Mouse (Mus musculus) layer of hippocampus, postnatal 36 days (tissue): ENCODE data around the gene Slc36a1. TPM values are rescaled to one million over a fixed set of nuclear protein-coding genes. Genes with fewer than 3 reads are reported as not detected.
A peak's percentile ranks its signal among the peaks of the same experiment; 100 is the strongest.

Experiments used
- DNase-seq, 2 experiments: peaks; one replicate each; pipeline ENCODE4 v3.0.0; 2022
- total RNA-seq, 2 experiments: library from RNA; stranded (reverse); gene quantifications; 2 replicates each; pipeline ENCODE4 v1.2.3; 2021

Gene Slc36a1
- total RNA-seq, result 10 to 100 TPM; 52.9 to 56.8 TPM

- DNase-seq, result peak; percentile 93
Observed at GRCm38 (mm10) chr11:55204159-55204596, at the start of gene Slc36a1. Slc36a1 (plus strand) TSS chr11:55204350.

- no peak for DNase-seq
Observed at GRCm38 (mm10) chr11:55154398-55155069, 49.6 kb upstream of the Slc36a1 start.

GRCm38 (mm10) chr11:55155070-55155421, 49.1 kb upstream of the Slc36a1 start:
- DNase-seq, result no peak

- peak; percentile 71 to 76 for DNase-seq
Observed at GRCm38 (mm10) chr11:55158785-55159359, 45.3 kb upstream of the Slc36a1 start.

GRCm38 (mm10) chr11:55162670-55163069, 41.5 kb upstream of the Slc36a1 start:
- peak; percentile 37 to 57 for DNase-seq

GRCm38 (mm10) chr11:55164723-55165122, 39.4 kb upstream of the Slc36a1 start:
- DNase-seq, result peak; percentile 12

GRCm38 (mm10) chr11:55165748-55166147, 38.4 kb upstream of the Slc36a1 start:
- no peak for DNase-seq

- no peak for DNase-seq
Observed at GRCm38 (mm10) chr11:55168504-55168903, 35.6 kb upstream of the Slc36a1 start.

GRCm38 (mm10) chr11:55168914-55169313, 35.2 kb upstream of the Slc36a1 start:
- DNase-seq, result no peak

GRCm38 (mm10) chr11:55170501-55170900, 33.6 kb upstream of the Slc36a1 start:
- DNase-seq, result no peak

- no peak for DNase-seq
Observed at GRCm38 (mm10) chr11:55178830-55179229, 25.3 kb upstream of the Slc36a1 start.

GRCm38 (mm10) chr11:55179856-55180255, 24.3 kb upstream of the Slc36a1 start:
- no peak for DNase-seq

- no peak for DNase-seq
Observed at GRCm38 (mm10) chr11:55183124-55183523, 21.0 kb upstream of the Slc36a1 start.

- DNase-seq, result no peak
Observed at GRCm38 (mm10) chr11:55184246-55184645, 19.9 kb upstream of the Slc36a1 start.

GRCm38 (mm10) chr11:55184733-55185291, 19.3 kb upstream of the Slc36a1 start, which contains the start of gene Slc36a2:
Slc36a2 (minus strand) TSS chr11:55185077.
- no peak for DNase-seq

GRCm38 (mm10) chr11:55187292-55187691, 16.9 kb upstream of the Slc36a1 start:
- DNase-seq, result no peak

- no peak for DNase-seq
Observed at GRCm38 (mm10) chr11:55187777-55188176, 16.4 kb upstream of the Slc36a1 start.

- DNase-seq, result no peak
Observed at GRCm38 (mm10) chr11:55190216-55190615, 13.9 kb upstream of the Slc36a1 start.

GRCm38 (mm10) chr11:55197086-55197485, 7.1 kb upstream of the Slc36a1 start:
- no peak for DNase-seq

GRCm38 (mm10) chr11:55197740-55198510, 6.2 kb upstream of the Slc36a1 start:
- DNase-seq, result no peak

- peak; percentile 26 to 28 for DNase-seq
Observed at GRCm38 (mm10) chr11:55204602-55205001, 452 bp downstream of the Slc36a1 start.

GRCm38 (mm10) chr11:55208001-55208690, 4.0 kb downstream of the Slc36a1 start:
- no peak for DNase-seq
